Mouse (Mus musculus) brain, embryonic 14.5 days (tissue): ENCODE results near the gene Zfp36l2.

Experiments
- CTCF ChIP-seq: fragments of 200-500 bp; IDR thresholded peaks from 2 replicates; pipeline ENCODE4 v1.5.1; 2012; ENCODE audit warnings: inconsistent platforms, mild to moderate bottlenecking, moderate library complexity, borderline replicate concordance; ENCODE audit not compliant: insufficient read depth, insufficient read length; ENCODE audit errors: extremely low read depth
- POLR2A ChIP-seq: fragments of 200-500 bp; IDR thresholded peaks from 2 replicates; pipeline ENCODE4 v1.6.1; 2012; ENCODE audit warnings: mild to moderate bottlenecking, inconsistent platforms, borderline replicate concordance; ENCODE audit not compliant: poor library complexity, insufficient read depth, insufficient read length, severe bottlenecking; ENCODE audit errors: extremely low read depth

GRCm38 (mm10) chr17:84197912-84198344, 10.2 kb upstream of the Zfp36l2 start:
- no peak for TF ChIP-seq CTCF
- TF ChIP-seq POLR2A, result no peak
